Mouse (Mus musculus) stomach, embryonic 16.5 days (tissue): ENCODE results near the gene Gucy2c. TPM values are rescaled to one million over a fixed set of nuclear protein-coding genes. Genes with fewer than 3 reads are reported as not detected.
A peak's percentile ranks its signal among the peaks of the same experiment; 100 is the strongest.

ENCODE experiments used
- ATAC-seq: fragments of 200-750 bp; cut with Nextera tagmentation; 2 replicates; pipeline ENCODE4 v1.8.0; 2017; ENCODE audit warnings: moderate number of reproducible peaks, moderate TSS enrichment; ENCODE audit not compliant: insufficient read depth, low FRiP score
- H3K27ac ChIP-seq: fragments of 300-500 bp; sonication (generic); 2 replicates; pipeline ENCODE4 v1.5.1; 2014; ENCODE audit warnings: low read length
- H3K27me3 ChIP-seq: fragments of 300-500 bp; sonication (generic); 2 replicates; pipeline ENCODE4 v1.6.1; 2014; ENCODE audit warnings: low read length, control low read depth, mixed read lengths; ENCODE audit not compliant: control insufficient read depth, insufficient read depth
- H3K36me3 ChIP-seq: fragments of 300-500 bp; sonication (generic); 2 replicates; pipeline ENCODE4 v1.6.1; 2014; ENCODE audit warnings: low read length; ENCODE audit not compliant: control insufficient read depth, insufficient read depth
- H3K4me1 ChIP-seq: fragments of 300-500 bp; sonication (generic); 2 replicates; pipeline ENCODE4 v1.6.1; 2014; ENCODE audit warnings: low read length, control low read depth, mixed read lengths; ENCODE audit not compliant: control insufficient read depth, insufficient read depth
- H3K4me2 ChIP-seq: fragments of 300-500 bp; sonication (generic); 2 replicates; pipeline ENCODE4 v1.6.1; 2014; ENCODE audit warnings: low read depth, low read length, mixed read lengths
- H3K4me3 ChIP-seq: fragments of 300-500 bp; sonication (generic); replicated peaks from 2 replicates; pipeline ENCODE4 v1.5.1; 2014; ENCODE audit warnings: mild to moderate bottlenecking, low read length
- H3K9ac ChIP-seq: fragments of 300-500 bp; sonication (generic); 2 replicates; pipeline ENCODE4 v1.6.1; 2014; ENCODE audit warnings: low read length
- H3K9me3 ChIP-seq: fragments of 300-500 bp; sonication (generic); replicated peaks from 2 replicates; pipeline ENCODE4 v1.6.1; 2016; ENCODE audit warnings: low read length, control low read depth; ENCODE audit not compliant: control insufficient read depth
- whole genome bisulfite sequencing: fragments of 180-500 bp; shearing (Covaris S2); extraction: QIAGEN DNeasy Blood & Tissue Kit; methylation state at CpG from one replicate; pipeline ENCODE4 v1.1.7; 2014; 5-methylcytosine and 5-hydroxymethylcytosine counted together
- polyA plus RNA-seq: library from polyadenylated mRNA; unstranded; fragments of >200 nt; fragmentation: Nextera tagmentation; extraction: Ambion mirVana; gene quantifications from 2 replicates; pipeline ENCODE4 v1.2.1, GENCODE M21; 2015

The Gucy2c gene
- 8.5 and 8.7 TPM in 2 replicates for polyA plus RNA-seq

DNA sequence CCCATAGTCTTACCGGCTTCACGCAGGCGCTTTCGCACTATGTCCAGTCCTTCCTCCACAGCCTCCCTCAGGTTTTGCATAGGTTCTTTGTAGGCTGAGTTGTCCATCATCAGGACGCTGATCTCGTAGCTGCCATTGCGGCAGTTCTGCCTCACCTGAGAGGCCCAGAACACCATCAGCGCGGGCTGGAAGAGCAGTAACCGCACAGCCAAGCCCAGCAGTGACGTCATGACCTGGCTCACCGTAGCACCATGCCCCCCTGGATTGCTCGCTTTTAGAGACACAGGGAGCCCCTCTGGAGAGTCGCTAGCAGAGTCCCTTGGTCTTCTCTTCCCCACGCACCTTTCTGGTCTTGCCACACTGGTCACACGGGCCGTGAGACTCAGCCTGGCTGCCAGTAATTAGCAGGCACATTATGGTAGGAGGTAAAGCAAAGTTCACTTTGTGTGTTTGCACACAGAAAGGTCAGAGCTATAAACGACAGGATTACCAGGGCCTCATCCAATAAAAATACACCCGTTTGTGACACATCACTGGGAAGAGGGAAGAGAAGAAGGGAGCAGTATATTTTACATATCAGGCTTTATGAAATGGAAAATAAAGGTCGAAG, at the start of gene Gucy2c:
Gene Gucy2c, minus strand, starts transcription at position 389 of the 610 bp plus-strand sequence.
- 0 out of 2 replicates have a peak within 1 kb of the TSS, but pooled peaks have one; percentile 36 for H3K27ac ChIP-seq
- H3K4me3 ChIP-seq: peak within 1 kb of the TSS; percentile 5; the same call in 1 of the 2 replicates
- ATAC-seq: peak; percentile 47; the same call in 1 of the 2 replicates

DNA sequence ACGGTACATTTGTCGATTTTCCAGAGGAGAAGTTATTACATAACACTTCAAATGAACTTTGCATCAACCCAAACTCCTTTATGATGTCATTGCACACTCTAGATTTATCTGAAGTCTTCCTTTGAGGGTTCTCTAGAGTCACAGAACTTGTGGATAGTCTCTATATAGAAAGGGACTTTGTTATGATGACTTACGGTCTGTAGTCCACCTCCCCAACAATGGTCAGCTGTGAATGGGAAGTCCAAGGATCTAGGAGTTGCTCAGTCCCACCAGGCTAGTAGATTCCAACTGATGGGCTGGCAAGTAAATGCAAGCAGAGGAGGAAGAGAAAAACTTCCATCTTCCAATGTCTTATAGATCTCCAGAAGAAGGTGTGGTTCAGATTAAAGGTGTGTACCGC, 47.1 kb upstream of the Gucy2c start:
- H3K27me3 ChIP-seq: no peaks in the 10 kb centered on the region
- H3K4me2 ChIP-seq: peak overlapping the region; percentile 67
- H3K9ac ChIP-seq: peak overlapping the region; percentile 72
- no peaks in the 10 kb centered on the region for H3K9me3 ChIP-seq
- 32% methylated on average over 4 of the region's 4 CpGs for WGBS
- H3K4me3 ChIP-seq: peak overlapping the region; percentile 58
- 0 out of 2 replicates have a peak, but pooled peaks cover 3% of the 10 kb centered on the region for H3K4me1 ChIP-seq
- H3K27ac ChIP-seq: peak overlapping the region; percentile 83
- peaks cover 4% of the 10 kb centered on the region; the same call in 1 of the 2 replicates for H3K36me3 ChIP-seq
- ATAC-seq: no peak

More for the DNA sequence above, at the start of gene Gucy2c:
- Histone ChIP-seq H3K9ac (no peak within 1 kb of the TSS), H3K9me3 (no peaks in the 10 kb centered on the region), H3K27me3 (no peaks in the 10 kb centered on the region), H3K4me1 (no peaks in the 10 kb centered on the region), H3K36me3 (no peaks in the 10 kb centered on the region), H3K4me2 (no peak within 1 kb of the TSS)
- 72% methylated on average over 20 of the region's 20 CpGs for WGBS

GRCm38 (mm10) chr6:136827881-136828561, 46.5 kb upstream of the Gucy2c start, which contains the start of gene Wbp11:
Gene Wbp11, minus strand, starts transcription at chr6:136828233.
- Histone ChIP-seq H3K4me1 (0 out of 2 replicates have a peak, but pooled peaks cover 3% of the 10 kb centered on the region), H3K27ac (peak within 1 kb of the TSS; percentile 83), H3K27me3 (no peaks in the 10 kb centered on the region), H3K9ac (peak within 1 kb of the TSS; percentile 99), H3K36me3 (peaks cover 6% of the 10 kb centered on the region; the same call in 1 of the 2 replicates), H3K4me3 (peak within 1 kb of the TSS; percentile 100), H3K4me2 (peak within 1 kb of the TSS; percentile 95), H3K9me3 (no peaks in the 10 kb centered on the region)
- ATAC-seq: peak; percentile 100
- WGBS: under 1% methylated on average over 45 of the region's 45 CpGs

GRCm38 (mm10) chr6:136827516-136827880, 45.9 kb upstream of the Gucy2c start, which contains the start of gene BC049715:
Gene BC049715, plus strand, starts transcription at chr6:136827626.
- peak within 1 kb of the TSS; percentile 95 for H3K4me2 ChIP-seq
- H3K27me3 ChIP-seq: no peaks in the 10 kb centered on the region
- H3K4me1 ChIP-seq: 0 out of 2 replicates have a peak, but pooled peaks cover 3% of the 10 kb centered on the region
- H3K4me3 ChIP-seq: peak within 1 kb of the TSS; percentile 100
- under 1% methylated on average over 34 of the region's 34 CpGs for WGBS
- H3K9me3 ChIP-seq: no peaks in the 10 kb centered on the region
- peaks cover 8% of the 10 kb centered on the region; the same call in 1 of the 2 replicates for H3K36me3 ChIP-seq
- H3K9ac ChIP-seq: peak within 1 kb of the TSS; percentile 99
- no peak for ATAC-seq
- H3K27ac ChIP-seq: peak within 1 kb of the TSS; percentile 83

- Histone ChIP-seq H3K27ac (peak overlapping the region; percentile 82; the same call in 1 of the 2 replicates), H3K4me3 (peak overlapping the region; percentile 100)
Measured at GRCm38 (mm10) chr6:136827116-136827515, 45.6 kb upstream of the Gucy2c start.

GRCm38 (mm10) chr6:136824987-136825386, 43.4 kb upstream of the Gucy2c start:
- Histone ChIP-seq H3K36me3 (peaks cover 27% of the 10 kb centered on the region), H3K9me3 (no peaks in the 10 kb centered on the region), H3K4me3 (no peak overlapping the region), H3K4me2 (no peak overlapping the region), H3K9ac (no peak overlapping the region), H3K4me1 (0 out of 2 replicates have a peak, but pooled peaks cover 3% of the 10 kb centered on the region), H3K27me3 (no peaks in the 10 kb centered on the region), H3K27ac (no peak overlapping the region)
- 91% methylated on average over 8 of the region's 8 CpGs for WGBS
- ATAC-seq: no peak

More at GRCm38 (mm10) chr6:136827116-136827515, 45.6 kb upstream of the Gucy2c start:
- Histone ChIP-seq H3K4me2 (peak overlapping the region; percentile 95), H3K9me3 (no peaks in the 10 kb centered on the region), H3K27me3 (no peaks in the 10 kb centered on the region), H3K9ac (peak overlapping the region; percentile 99), H3K4me1 (0 out of 2 replicates have a peak, but pooled peaks cover 3% of the 10 kb centered on the region), H3K36me3 (peaks cover 8% of the 10 kb centered on the region; the same call in 1 of the 2 replicates)
- no peak for ATAC-seq
- WGBS: 13% methylated on average over 7 of the region's 7 CpGs

DNA sequence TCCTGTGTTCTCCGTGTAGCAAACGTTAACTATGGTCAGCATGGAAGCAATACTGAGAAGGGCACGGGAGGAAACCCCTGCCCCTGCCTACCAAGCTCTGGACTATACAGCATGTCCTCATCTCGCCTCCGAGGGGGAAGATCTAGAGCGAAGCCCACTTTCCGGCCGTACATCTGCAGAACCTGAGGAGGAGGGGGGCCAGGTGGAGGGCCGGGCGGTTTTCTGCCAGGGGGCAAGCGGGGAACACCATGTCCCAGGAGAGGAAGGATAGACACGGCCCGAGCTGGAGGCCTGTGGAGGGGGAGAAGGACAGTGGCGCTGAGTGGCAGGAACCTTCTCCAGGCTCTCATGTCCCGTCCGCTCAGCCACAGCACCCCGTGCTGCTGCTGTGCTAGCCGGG, 39.5 kb upstream of the Gucy2c start:
- Histone ChIP-seq H3K9me3 (no peaks in the 10 kb centered on the region), H3K4me3 (no peak overlapping the region), H3K27ac (no peak overlapping the region), H3K4me1 (no peaks in the 10 kb centered on the region), H3K4me2 (no peak overlapping the region), H3K36me3 (peaks cover 46% of the 10 kb centered on the region), H3K27me3 (no peaks in the 10 kb centered on the region), H3K9ac (no peak overlapping the region)
- no peak for ATAC-seq
- WGBS: 96% methylated on average over 18 of the region's 18 CpGs

GRCm38 (mm10) chr6:136820381-136820780, 38.8 kb upstream of the Gucy2c start:
- H3K36me3 ChIP-seq: peaks cover 52% of the 10 kb centered on the region
- H3K27me3 ChIP-seq: no peaks in the 10 kb centered on the region
- no peaks in the 10 kb centered on the region for H3K9me3 ChIP-seq
- H3K4me1 ChIP-seq: no peaks in the 10 kb centered on the region
- no peak overlapping the region for H3K27ac ChIP-seq
- no peak overlapping the region for H3K9ac ChIP-seq
- no peak for ATAC-seq
- 96% methylated on average over 21 of the region's 21 CpGs for WGBS
- no peak overlapping the region for H3K4me2 ChIP-seq
- H3K4me3 ChIP-seq: no peak overlapping the region

GRCm38 (mm10) chr6:136817549-136817948, 36.0 kb upstream of the Gucy2c start:
- no peak for ATAC-seq
- WGBS: 94% methylated on average over 3 of the region's 3 CpGs
- H3K27ac ChIP-seq: no peak overlapping the region
- no peak overlapping the region for H3K4me3 ChIP-seq
- H3K9ac ChIP-seq: no peak overlapping the region
- H3K36me3 ChIP-seq: peaks cover 52% of the 10 kb centered on the region
- H3K27me3 ChIP-seq: no peaks in the 10 kb centered on the region
- 0 out of 2 replicates have a peak, but pooled peaks cover 3% of the 10 kb centered on the region for H3K4me1 ChIP-seq
- no peak overlapping the region for H3K4me2 ChIP-seq
- H3K9me3 ChIP-seq: no peaks in the 10 kb centered on the region
